Mouse (Mus musculus) kidney, postnatal 4 days (tissue): ENCODE measurements around the gene Hist1h1c.
"Not testable (repeated sequence)": the region's sequence is repeated elsewhere in the genome, so short reads cannot be mapped to it uniquely, and the experiment has no call there.

Source experiments
- DNase-seq, 2 experiments: peaks; one replicate each; pipeline ENCODE4 v3.0.0; 2021; ENCODE audit warnings: mixed read lengths in 2 of 2

Hist1h1c gene

GRCm38 (mm10) chr13:23717176-23717575 lies 21.4 kb upstream of the Hist1h1c start:
- DNase-seq = no peak

GRCm38 (mm10) chr13:23717593-23718245 lies 20.9 kb upstream of the Hist1h1c start:
- DNase-seq = not testable (repeated sequence)

- DNase-seq = no peak
These were observed 14.4 kb upstream of the Hist1h1c start for GRCm38 (mm10) chr13:23724239-23724638.

- no peak for DNase-seq
These were observed 13.4 kb upstream of the Hist1h1c start for GRCm38 (mm10) chr13:23725213-23725612.

DNA sequence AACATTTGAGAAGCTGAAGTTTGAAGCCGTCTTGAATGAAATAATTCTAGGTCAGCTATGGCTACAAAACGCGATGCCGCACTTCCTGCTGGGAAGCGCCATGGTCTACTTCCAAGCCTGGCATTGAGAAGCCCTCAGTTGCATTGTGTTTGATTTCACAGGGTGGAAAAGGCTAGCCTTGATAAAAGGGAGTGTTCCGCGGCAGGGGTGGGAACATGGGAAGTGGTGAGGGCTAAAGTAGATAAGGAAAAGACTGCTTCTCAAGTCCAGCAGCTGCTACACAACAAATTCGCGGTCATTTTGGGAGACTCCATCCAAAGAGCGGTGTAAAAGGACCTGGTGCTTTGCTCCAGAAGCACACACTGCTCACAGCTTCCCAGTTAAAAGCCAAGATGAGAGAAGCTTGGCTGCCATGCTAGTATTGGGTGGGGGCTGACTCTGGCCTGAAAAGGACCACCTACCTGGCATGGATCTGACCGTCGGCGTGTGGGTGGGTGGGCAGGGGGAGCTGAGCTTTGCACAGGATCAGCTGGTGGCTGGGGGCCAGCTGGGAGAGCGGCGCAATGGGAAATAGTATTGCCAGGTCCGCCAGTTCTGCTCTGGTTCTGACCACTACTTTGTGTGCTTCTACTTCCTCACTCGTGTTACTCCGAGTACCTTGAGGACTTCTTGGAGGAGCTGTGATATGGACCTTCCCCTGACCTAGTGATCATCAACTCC lies 10.0 kb upstream of the Hist1h1c start:
- DNase-seq = no peak

GRCm38 (mm10) chr13:23729192-23729525 lies 9.4 kb upstream of the Hist1h1c start:
- no peak for DNase-seq

DNA sequence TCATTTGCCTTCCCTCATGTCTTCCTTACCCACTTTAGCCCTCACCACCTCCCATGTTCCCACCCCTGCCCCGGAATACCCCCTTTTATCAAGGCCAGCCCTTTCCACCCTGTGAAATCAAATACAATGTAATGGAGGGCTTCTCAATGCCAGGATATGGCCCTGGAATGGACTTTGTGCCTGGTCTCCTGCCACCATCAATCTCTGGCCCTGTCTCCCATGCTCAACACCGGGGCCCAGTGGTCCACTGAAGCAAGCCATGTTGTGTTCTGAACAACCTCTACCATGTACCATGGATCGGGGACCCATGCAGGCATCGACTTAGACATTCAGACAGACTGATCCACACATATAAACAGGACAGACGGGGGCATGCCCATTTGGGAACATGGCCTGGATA lies 8.9 kb upstream of the Hist1h1c start:
- no peak for DNase-seq

GRCm38 (mm10) chr13:23730479-23730878 lies 8.1 kb upstream of the Hist1h1c start:
- DNase-seq = peak; percentile 40 to 51

GRCm38 (mm10) chr13:23732156-23732804 lies 6.3 kb upstream of the Hist1h1c start:
- peak; percentile 27 to 37 for DNase-seq

- no peak for DNase-seq
These were observed 1.5 kb upstream of the Hist1h1c start for GRCm38 (mm10) chr13:23737091-23737490.

DNA sequence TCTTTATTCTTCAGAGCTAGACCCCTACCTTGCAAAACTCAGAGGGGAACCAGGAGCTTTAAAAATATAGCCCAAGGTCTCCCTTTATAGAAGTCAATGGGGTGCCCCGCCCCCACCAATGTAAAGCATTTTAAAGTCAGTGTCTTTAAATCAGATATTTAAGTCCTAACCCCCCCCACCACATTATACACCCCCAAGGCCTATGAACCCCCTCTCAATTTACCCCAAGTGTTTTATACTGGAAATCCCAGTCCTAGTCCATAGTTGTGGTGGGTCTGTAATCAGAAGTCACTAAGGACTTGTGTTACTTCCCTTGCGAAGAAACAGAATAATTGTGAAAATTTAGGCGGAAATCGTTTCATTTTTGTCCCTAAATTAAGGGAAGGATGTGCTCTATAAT lies 567 bp upstream of the Hist1h1c start:
- peak; percentile 28 to 46 for DNase-seq

GRCm38 (mm10) chr13:23739069-23739921 lies 687 bp downstream of the Hist1h1c start:
- DNase-seq = peak; percentile 91 to 94

DNA sequence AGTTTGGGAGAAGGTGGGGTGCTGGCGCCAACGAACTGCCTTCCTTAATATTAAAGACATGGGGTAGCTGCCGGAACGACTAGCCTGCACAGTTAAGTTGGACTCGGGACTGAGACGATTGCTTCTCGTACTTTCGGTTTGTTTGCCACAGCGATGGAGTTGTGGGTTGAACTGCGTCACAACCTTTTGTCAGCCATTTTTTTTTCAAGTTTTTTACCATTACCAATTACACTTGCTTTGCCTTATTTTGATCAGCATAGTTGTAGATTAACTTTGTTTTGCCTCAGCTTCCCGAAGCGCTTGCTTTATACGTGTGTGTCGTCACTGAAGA lies 1.3 kb downstream of the Hist1h1c start:
- DNase-seq = no peak

DNA sequence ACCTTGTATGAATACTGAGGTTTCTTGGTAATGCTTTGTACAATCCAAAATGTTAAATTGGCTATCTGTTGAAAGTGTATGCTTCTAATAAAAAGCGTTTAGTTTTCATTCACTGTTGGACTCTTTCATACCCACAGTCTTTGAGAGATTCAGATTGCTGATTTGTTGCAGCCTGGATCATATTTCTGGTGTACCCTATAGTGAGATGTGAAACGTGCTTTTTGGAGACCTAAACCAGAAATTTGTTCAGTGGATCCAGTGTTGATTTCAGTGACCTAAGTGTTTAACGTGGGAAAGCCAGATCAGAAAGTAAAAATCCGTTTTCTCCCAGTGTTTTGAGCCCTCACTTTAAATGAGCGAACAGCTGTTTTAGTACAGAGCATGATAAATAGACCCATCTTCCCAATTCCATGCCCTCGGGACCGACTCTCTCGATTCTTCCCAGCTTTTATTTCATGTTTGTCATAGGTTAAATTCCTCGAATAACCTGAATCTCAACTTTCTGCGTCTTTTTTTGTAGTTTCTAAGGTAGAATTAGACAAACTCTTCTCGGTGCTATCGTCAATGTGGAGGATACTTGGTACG lies 1.7 kb downstream of the Hist1h1c start:
- no peak for DNase-seq

DNA sequence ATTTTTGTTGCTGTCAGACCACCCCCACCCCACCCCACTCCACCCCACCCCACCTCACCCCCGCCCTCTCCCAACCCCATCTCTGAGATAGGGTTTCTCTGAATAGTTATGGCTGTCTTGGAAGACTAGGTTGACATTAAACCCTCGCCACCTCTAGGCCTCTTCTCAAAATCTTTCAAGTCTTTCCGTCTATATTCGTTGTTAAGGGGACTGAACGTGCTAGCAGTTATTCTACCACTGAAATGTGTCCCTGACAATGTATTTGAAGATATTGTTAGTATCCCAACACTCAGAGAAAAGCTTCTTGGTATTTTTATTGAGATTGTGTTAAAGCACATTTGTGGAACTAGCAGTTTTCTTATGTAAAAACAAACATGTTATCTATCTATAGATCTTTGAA lies 2.3 kb downstream of the Hist1h1c start:
- no peak for DNase-seq

DNA sequence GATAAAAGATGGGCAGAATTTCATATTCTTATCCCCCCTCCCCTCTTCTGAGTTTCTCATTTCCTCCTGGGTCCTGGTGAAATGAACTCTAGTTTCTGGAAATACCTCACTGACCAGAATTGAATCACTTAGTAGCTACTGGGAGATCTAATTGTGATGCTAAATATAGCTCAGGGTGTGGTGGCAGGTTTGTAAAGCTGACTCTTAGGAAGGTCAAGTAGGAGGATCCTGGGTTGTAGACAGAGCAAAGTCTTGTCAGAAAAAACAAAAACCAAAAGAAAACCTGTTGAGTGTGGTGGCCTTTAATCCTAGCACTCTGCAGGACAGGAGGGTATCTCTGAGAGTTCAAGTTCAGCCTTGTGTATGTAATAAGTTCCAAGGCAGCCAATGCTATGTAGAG lies 3.4 kb downstream of the Hist1h1c start:
- no peak for DNase-seq

DNA sequence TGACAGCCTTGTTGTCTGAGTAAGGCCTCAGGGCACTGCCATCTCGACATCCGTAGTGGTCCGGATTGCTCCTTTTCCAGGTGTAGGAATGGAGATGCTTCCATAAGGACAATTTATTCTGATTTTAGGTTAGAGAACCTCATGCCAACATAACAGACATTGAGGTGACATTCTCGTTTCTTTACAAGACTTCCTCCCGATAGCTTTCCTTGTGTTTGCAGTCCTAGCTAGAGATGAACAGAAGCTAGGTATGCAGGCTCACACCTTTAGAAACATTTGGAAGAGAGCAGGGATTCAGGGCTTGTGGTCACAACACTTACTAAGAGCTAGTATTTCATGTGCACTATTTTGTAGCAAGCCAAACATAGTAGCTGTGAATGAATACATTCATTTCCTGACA lies 4.6 kb downstream of the Hist1h1c start:
- DNase-seq = no peak

- no peak for DNase-seq
These were observed 5.4 kb downstream of the Hist1h1c start for GRCm38 (mm10) chr13:23743963-23744362.

DNA sequence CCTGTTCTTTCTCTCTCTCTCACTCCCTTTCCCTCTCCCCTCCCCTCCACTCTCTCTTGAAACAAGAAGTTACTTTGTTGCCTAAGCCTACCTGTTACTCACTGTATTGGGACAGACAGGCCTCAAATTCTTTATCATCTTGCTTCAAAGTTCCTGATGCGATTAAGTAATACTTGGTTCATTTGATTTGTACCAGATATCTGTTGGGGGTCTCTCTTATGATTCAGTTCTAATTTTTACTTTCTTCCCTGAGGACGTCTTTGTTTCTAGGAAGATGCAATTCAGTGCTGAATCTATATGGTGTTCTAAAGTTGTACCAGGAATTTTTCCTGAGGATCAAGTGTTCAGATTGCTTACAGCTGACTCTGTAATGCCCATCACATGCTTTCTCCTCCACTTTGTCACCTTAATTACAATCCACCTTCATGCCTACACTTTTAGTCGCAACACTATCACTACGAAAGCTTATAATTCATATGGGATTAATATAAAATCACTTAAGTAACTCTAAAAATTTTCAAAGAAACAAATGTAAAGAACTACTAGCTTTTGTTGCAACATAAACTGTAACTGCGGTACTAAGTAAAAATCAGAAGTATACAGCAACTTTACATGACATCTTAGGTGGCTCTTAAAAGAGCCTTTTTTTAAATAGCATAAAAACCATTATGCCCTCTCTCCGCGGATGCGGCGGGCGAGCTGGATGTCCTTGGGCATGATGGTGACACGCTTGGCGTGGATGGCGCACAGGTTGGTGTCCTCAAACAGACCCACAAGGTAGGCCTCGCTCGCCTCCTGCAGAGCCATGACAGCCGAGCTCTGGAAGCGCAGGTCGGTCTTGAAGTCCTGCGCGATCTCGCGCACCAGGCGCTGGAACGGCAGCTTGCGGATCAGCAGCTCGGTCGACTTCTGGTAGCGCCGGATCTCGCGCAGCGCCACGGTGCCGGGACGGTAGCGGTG lies 6.1 kb downstream of the Hist1h1c start:
- no peak for DNase-seq

- peak; percentile 88 to 91 for DNase-seq
These were observed 7.0 kb downstream of the Hist1h1c start, which contains the start of gene Hist1h3c for GRCm38 (mm10) chr13:23745381-23746161. Gene Hist1h3c, minus strand, starts transcription at chr13:23745602.
